Mouse (Mus musculus) naive thymus-derived CD4-positive, alpha-beta T cell, adult 5 months (primary cell): ENCODE measurements around the gene Pou4f2. TPM values are rescaled to one million over a fixed set of nuclear protein-coding genes. Genes with fewer than 3 reads are reported as not detected.

Experiments used
- polyA plus RNA-seq: library from polyadenylated mRNA; unstranded; fragments of 100-300 nt; shearing (Covaris generic); gene quantifications from one replicate; pipeline ENCODE4 v1.2.1, GENCODE M21; 2017

Gene Pou4f2
- not detected for polyA plus RNA-seq

DNA sequence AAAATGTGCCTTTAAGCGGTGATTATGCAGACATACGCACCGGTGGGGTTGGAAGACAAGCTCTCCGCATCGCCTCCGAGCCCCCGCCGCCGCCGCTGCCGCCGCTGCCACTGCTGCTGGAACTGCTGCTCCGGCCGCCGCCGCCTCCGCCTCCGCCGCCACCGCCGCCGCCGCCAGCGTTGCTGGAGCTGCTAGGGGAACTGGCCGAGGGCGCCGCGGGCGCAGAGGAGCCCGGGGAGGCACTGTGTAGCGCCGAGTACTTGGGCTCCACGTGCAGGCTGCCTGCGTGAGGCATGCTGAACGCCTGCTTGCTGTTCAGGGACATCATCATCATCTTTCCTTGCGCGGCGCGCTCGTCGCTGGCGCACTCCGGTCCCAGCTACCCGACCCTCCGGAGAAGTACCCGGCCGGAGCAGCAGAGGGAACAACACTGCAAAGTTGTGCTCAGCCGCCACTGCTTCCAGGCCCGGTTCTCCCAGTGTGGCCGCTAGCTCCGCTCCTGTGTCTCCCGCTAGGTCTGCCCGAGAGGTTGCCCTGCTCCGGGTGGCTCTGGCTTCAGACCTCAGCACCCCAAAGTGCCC lies at the start of gene Pou4f2:
Gene Pou4f2, minus strand, starts transcription at position 575 of the 581 bp plus-strand sequence.

Other genes with a start within 250 kb of the Pou4f2 start
- not detected for gene Ttc29, start 223.3 kb downstream of the Pou4f2 start, polyA plus RNA-seq
- gene Rbmxl1, start 72.3 kb upstream of the Pou4f2 start, polyA plus RNA-seq: 102 TPM
- gene Slc10a7, start 72.7 kb upstream of the Pou4f2 start, polyA plus RNA-seq: 18.9 TPM